ENCODE assay signal across 23 mouse cellular contexts in the genomic region with DNA sequence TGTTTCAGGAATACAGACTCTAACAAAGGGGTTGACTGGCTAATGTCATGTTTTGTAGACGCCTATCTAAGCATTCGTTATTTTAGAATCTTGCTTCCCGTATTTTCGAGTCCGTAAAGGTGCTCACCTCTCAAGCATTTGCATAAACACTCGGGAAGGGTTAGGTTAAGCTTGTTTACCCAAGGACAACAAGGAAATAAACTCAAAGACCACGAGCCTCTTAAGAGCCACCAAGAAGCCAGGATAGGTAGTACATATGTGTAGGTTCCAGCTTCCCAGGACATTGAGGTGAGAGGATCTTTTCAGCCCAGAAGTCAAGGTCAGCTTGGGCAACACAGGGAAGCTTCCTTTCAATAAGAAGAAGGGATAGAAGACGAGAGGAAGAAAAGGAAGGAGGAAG. TPM values are rescaled to one million over a fixed set of nuclear protein-coding genes. Genes with fewer than 3 reads are reported as not detected.
DNase-seq lines count a peak whose midpoint lies in the region; ATAC-seq and TF ChIP-seq lines count a peak whose summit lies in the region.
"Had no signal": no experiment of that assay in that cellular context is flagged by ENCODE, and none has a peak within 500 bp of the region (broad histone marks: within the 10 kb centered on the region; RNA-seq: fewer than 3 reads in every experiment).

No protein-coding gene starts in this region.

- H3K9me3 ChIP-seq in kidney, embryonic 16.5 days (ENCODE audit: low read length): peaks cover 3% of the 10 kb centered on the region; the same call in 1 of the 2 replicates
- H3K9me3 ChIP-seq in intestine, embryonic 16.5 days (ENCODE audit: control insufficient read depth, low read length): no peaks in the 10 kb centered on the region
- H3K9me3 ChIP-seq: embryonic facial prominence, embryonic 15.5 days; forebrain, embryonic 15.5 days; heart, embryonic 15.5 days; hindbrain, embryonic 10.5 days had no signal

- peak overlapping the region; percentile 8; the same call in 1 of the 2 replicates for H3K27ac ChIP-seq in gastrocnemius, adult 2 months
- peak overlapping the region; percentile 77 for H3K27ac ChIP-seq in kidney, embryonic 16.5 days (ENCODE audit: low read length)
- no peak overlapping the region for H3K27ac ChIP-seq in intestine, embryonic 16.5 days (ENCODE audit: low read length)
- H3K27ac ChIP-seq: embryonic facial prominence, embryonic 15.5 days; forebrain, embryonic 15.5 days; heart, adult 2 months; heart, embryonic 15.5 days; hindbrain, embryonic 10.5 days; hindbrain, embryonic 14.5 days had no signal

- peaks cover 14% of the 10 kb centered on the region for H3K4me1 ChIP-seq in kidney, embryonic 16.5 days (ENCODE audit: insufficient read depth, low read length)
- no peaks in the 10 kb centered on the region for H3K4me1 ChIP-seq in intestine, embryonic 16.5 days (ENCODE audit: control insufficient read depth, insufficient read depth, low read length)
- H3K4me1 ChIP-seq: embryonic facial prominence, embryonic 15.5 days; forebrain, embryonic 15.5 days; heart, embryonic 15.5 days had no signal

- no peak for DNase-seq in gastrocnemius, adult 2 months
- no peak for DNase-seq in gastrocnemius, postnatal 25 days
- DNase-seq in kidney, adult 9 months: no peak
- peak; percentile 53 for DNase-seq in lung, postnatal 36 days
- DNase-seq in lung, postnatal 14 days: no peak
- DNase-seq: adrenal gland, postnatal 10 days; B cell, adult 2 months; cerebellum, adult 11 months; cerebellum, adult 8-10 months; cerebellum, postnatal 14 days; embryo, embryonic 11 days; gastrocnemius, postnatal 10 days; heart, adult 2 months had no signal

- no peak overlapping the region for H3K9ac ChIP-seq in kidney, embryonic 16.5 days (replicated peaks; ENCODE audit: low read length)
- no peak overlapping the region for H3K9ac ChIP-seq in intestine, embryonic 16.5 days (ENCODE audit: low read depth, low read length)
- H3K9ac ChIP-seq: embryonic facial prominence, embryonic 15.5 days; forebrain, embryonic 15.5 days; heart, embryonic 15.5 days; hindbrain, embryonic 14.5 days had no signal

- ATAC-seq in kidney, embryonic 16.5 days (ENCODE audit: low FRiP score, low TSS enrichment): no peak
- ATAC-seq in intestine, embryonic 16.5 days: no peak
- ATAC-seq: forebrain, embryonic 15.5 days had no signal

- H3K36me3 ChIP-seq in kidney, embryonic 16.5 days (ENCODE audit: insufficient read depth, low read length): no peaks in the 10 kb centered on the region
- no peaks in the 10 kb centered on the region for H3K36me3 ChIP-seq in intestine, embryonic 16.5 days (ENCODE audit: control insufficient read depth, insufficient read depth, low read length)
- H3K36me3 ChIP-seq: embryonic facial prominence, embryonic 15.5 days; forebrain, embryonic 15.5 days; heart, embryonic 15.5 days; hindbrain, embryonic 10.5 days had no signal

- H3K4me3 ChIP-seq in gastrocnemius, adult 2 months: no peak overlapping the region
- H3K4me3 ChIP-seq in kidney, embryonic 16.5 days (ENCODE audit: low read length): no peak overlapping the region
- no peak overlapping the region for H3K4me3 ChIP-seq in intestine, embryonic 16.5 days (ENCODE audit: low read length)
- H3K4me3 ChIP-seq: embryonic facial prominence, embryonic 15.5 days; forebrain, embryonic 15.5 days; heart, adult 2 months; heart, embryonic 15.5 days; hindbrain, embryonic 10.5 days had no signal

- no peak overlapping the region for H3K4me2 ChIP-seq in kidney, embryonic 16.5 days (replicated peaks; ENCODE audit: low read depth, low read length)
- H3K4me2 ChIP-seq in intestine, embryonic 16.5 days (ENCODE audit: low read depth, low read length): no peak overlapping the region
- H3K4me2 ChIP-seq: embryonic facial prominence, embryonic 15.5 days; forebrain, embryonic 15.5 days; heart, embryonic 11.5 days; heart, embryonic 15.5 days; hindbrain, embryonic 14.5 days had no signal

- 72% methylated on average over 8 of the region's 8 CpGs for WGBS in kidney, embryonic 16.5 days
- 78% methylated on average over 8 of the region's 8 CpGs for WGBS in intestine, embryonic 16.5 days

- no peak for TF ChIP-seq CTCF in gastrocnemius, adult 2 months (IDR thresholded peaks at IDR 0.05)

- intact Hi-C loops in gastrocnemius, adult 2 months (cut with DNase I): no loop called here

- H3K27me3 ChIP-seq in kidney, embryonic 16.5 days (ENCODE audit: insufficient read depth, low read length): peaks cover 3% of the 10 kb centered on the region; the same call in 1 of the 2 replicates
- H3K27me3 ChIP-seq in intestine, embryonic 16.5 days (replicated peaks; ENCODE audit: control insufficient read depth, insufficient read depth, low read length): no peaks in the 10 kb centered on the region
- H3K27me3 ChIP-seq: embryonic facial prominence, embryonic 15.5 days; forebrain, embryonic 15.5 days had no signal

RNA-seq across cellular contexts. Expression of gene Slc16a11, which starts 13.4 kb away (rescaled TPM):
- not detected for total RNA-seq in gastrocnemius, adult 2 months (2021)
- total RNA-seq in gastrocnemius, postnatal 25 days (2021): not detected
- polyA plus RNA-seq in kidney, embryonic 16.5 days (2015; fragmentation: Nextera tagmentation; extraction: Ambion mirVana): 5.2 and 5.5 TPM in 2 replicates
- 2.7 TPM in 2 replicates for polyA plus RNA-seq in intestine, embryonic 16.5 days (2015; fragmentation: Nextera tagmentation; extraction: Ambion mirVana)

RNA-seq across cellular contexts. Expression of gene Slc16a13, which starts 21.8 kb away (rescaled TPM):
- total RNA-seq in gastrocnemius, adult 2 months (2021): under 1 TPM; 0.28 to 0.67 TPM
- total RNA-seq in gastrocnemius, postnatal 25 days (2021): under 1 TPM; 0.10 to 0.88 TPM
- 18.6 and 19.3 TPM in 2 replicates for polyA plus RNA-seq in kidney, embryonic 16.5 days (2015; fragmentation: Nextera tagmentation; extraction: Ambion mirVana)
- polyA plus RNA-seq in intestine, embryonic 16.5 days (2015; fragmentation: Nextera tagmentation; extraction: Ambion mirVana): 15.9 and 18.0 TPM in 2 replicates

RNA-seq across cellular contexts. Expression of gene Bcl6b, which starts 30.5 kb away (rescaled TPM):
- 1 to 10 TPM; 1.4 to 2.6 TPM for total RNA-seq in gastrocnemius, adult 2 months (2021)
- 1 to 10 TPM; 4.1 to 6.2 TPM for total RNA-seq in gastrocnemius, postnatal 25 days (2021)
- polyA plus RNA-seq in kidney, embryonic 16.5 days (2015; fragmentation: Nextera tagmentation; extraction: Ambion mirVana): 27.4 and 31.3 TPM in 2 replicates
- 10.3 and 10.4 TPM in 2 replicates for polyA plus RNA-seq in intestine, embryonic 16.5 days (2015; fragmentation: Nextera tagmentation; extraction: Ambion mirVana)
- total RNA-seq: MEL had no signal

RNA-seq across cellular contexts. Expression of gene 0610010K14Rik, which starts 38.6 kb away (rescaled TPM):
- total RNA-seq in gastrocnemius, adult 2 months (2021): 10 to 100 TPM; 33.4 to 37.0 TPM
- 10 to 100 TPM; 26.9 to 36.2 TPM for total RNA-seq in gastrocnemius, postnatal 25 days (2021)
- 170 and 173 TPM in 2 replicates for polyA plus RNA-seq in kidney, embryonic 16.5 days (2015; fragmentation: Nextera tagmentation; extraction: Ambion mirVana)
- polyA plus RNA-seq in intestine, embryonic 16.5 days (2015; fragmentation: Nextera tagmentation; extraction: Ambion mirVana): 118 and 129 TPM in 2 replicates

RNA-seq across cellular contexts. Expression of gene Gm21988, which starts 40.5 kb away (rescaled TPM):
- 1 to 10 TPM; 3.7 to 4.4 TPM for total RNA-seq in gastrocnemius, adult 2 months (2021)
- total RNA-seq in gastrocnemius, postnatal 25 days (2021): 1 to 10 TPM; 2.4 to 3.0 TPM
- 10.5 and 11.5 TPM in 2 replicates for polyA plus RNA-seq in kidney, embryonic 16.5 days (2015; fragmentation: Nextera tagmentation; extraction: Ambion mirVana)
- 9.9 and 10.7 TPM in 2 replicates for polyA plus RNA-seq in intestine, embryonic 16.5 days (2015; fragmentation: Nextera tagmentation; extraction: Ambion mirVana)
- total RNA-seq: common myeloid progenitor, adult 5-6 weeks had no signal
